Mouse (Mus musculus): ENCODE measurements around the gene Nsl1. TPM values are rescaled to one million over a fixed set of nuclear protein-coding genes. Genes with fewer than 3 reads are reported as not detected.

Nsl1 gene
- polyA plus RNA-seq, 1 experiment = 35.6 TPM

DNA sequence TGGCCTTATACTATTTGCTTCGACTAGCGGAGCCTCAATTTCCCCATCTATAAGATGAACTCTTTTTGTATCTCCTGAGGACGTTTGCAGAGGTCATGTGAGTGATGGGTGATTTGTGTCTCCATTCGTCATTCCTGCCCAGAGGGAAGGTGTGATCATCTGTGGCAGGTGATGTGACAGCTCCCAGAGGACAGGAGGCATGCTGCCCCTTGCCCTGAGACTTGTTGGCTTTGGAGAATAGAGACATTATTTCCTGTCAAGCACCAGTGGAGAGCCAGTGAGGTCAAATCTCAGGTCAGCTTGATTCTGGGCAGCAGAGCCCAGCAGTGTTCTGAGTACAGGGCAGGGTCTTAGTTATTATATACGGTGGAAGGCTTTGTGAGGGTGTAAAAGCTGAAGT, 36.3 kb downstream of the Nsl1 start:
- H3K36me3 ChIP-seq (ENCODE audit: control insufficient read depth, insufficient read depth, low read length, poor library complexity, severe bottlenecking) = no peaks in the 10 kb centered on the region
- no peaks in the 10 kb centered on the region for H3K9me3 ChIP-seq (replicated peaks; ENCODE audit: control insufficient read depth, insufficient read depth, low read length, poor library complexity, severe bottlenecking)
- peaks cover 11% of the 10 kb centered on the region for H3K27me3 ChIP-seq (ENCODE audit: control insufficient read depth, insufficient read depth, low read length, poor library complexity, severe bottlenecking)
- H3K4me1 ChIP-seq (ENCODE audit: control insufficient read depth, insufficient read depth, low read length) = no peaks in the 10 kb centered on the region
- no peak overlapping the region for H3K4me3 ChIP-seq (ENCODE audit: low read depth, low read length)
- TF ChIP-seq POLR2A (IDR thresholded peaks at IDR 0.05; ENCODE audit: insufficient read depth, low read length) = no peak
- no peak for TF ChIP-seq CTCF (IDR thresholded peaks at IDR 0.05; ENCODE audit: low read depth, low read length)
- TF ChIP-seq EP300 (IDR thresholded peaks at IDR 0.05; ENCODE audit: insufficient read depth, low read depth, low read length) = no peak
- H3K27ac ChIP-seq (ENCODE audit: insufficient read depth, low read length) = no peak overlapping the region
- no peak overlapping the region for H3K9ac ChIP-seq (ENCODE audit: low read depth, poor library complexity, severe bottlenecking)

- Histone ChIP-seq H3K9ac (ENCODE audit: low read depth, poor library complexity, severe bottlenecking) (no peak overlapping the region), H3K27me3 (ENCODE audit: control insufficient read depth, insufficient read depth, low read length, poor library complexity, severe bottlenecking) (peaks cover 11% of the 10 kb centered on the region), H3K4me3 (ENCODE audit: low read depth, low read length) (no peak overlapping the region), H3K4me1 (ENCODE audit: control insufficient read depth, insufficient read depth, low read length) (no peaks in the 10 kb centered on the region), H3K9me3 (replicated peaks; ENCODE audit: control insufficient read depth, insufficient read depth, low read length, poor library complexity, severe bottlenecking) (no peaks in the 10 kb centered on the region), H3K27ac (ENCODE audit: insufficient read depth, low read length) (no peak overlapping the region), H3K36me3 (ENCODE audit: control insufficient read depth, insufficient read depth, low read length, poor library complexity, severe bottlenecking) (no peaks in the 10 kb centered on the region)
- TF ChIP-seq POLR2A (IDR thresholded peaks at IDR 0.05; ENCODE audit: insufficient read depth, low read length) (no peak), EP300 (IDR thresholded peaks at IDR 0.05; ENCODE audit: insufficient read depth, low read depth, low read length) (no peak), CTCF (IDR thresholded peaks at IDR 0.05; ENCODE audit: low read depth, low read length) (no peak)
These were observed 37.0 kb downstream of the Nsl1 start for GRCm38 (mm10) chr1:191099772-191100291.

DNA sequence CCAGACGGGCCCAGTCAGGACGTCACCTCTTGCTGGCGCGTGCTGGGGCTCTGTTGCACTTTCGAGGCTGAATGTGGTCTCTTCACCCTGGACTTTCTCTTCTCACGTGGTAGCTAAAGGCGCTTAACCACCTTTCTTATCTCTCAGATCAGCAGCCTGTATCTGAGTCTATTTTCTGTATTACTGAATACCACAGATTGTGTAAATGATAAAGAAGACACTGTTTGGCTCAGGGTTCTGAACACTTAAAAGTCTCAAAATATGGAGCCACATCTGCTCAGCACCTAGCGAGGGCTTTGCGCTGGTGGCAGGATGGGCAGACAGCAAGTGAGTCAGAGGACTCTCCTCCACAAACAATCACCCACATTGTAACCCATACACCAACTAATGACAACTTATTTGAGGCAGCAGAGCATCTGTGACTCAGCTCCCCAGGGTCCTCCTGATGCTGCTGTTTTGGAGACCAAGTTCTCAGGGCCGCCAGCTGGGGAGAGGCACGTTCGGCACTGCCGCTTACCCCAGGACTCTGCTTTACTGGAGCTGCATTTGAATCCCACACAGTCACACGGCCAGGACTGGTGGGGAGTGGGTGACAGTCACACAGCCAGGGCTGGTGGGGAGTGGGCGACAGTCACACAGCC, 40.0 kb downstream of the Nsl1 start:
- H3K4me3 ChIP-seq (ENCODE audit: low read depth, low read length) = no peak overlapping the region
- no peak overlapping the region for H3K9ac ChIP-seq (ENCODE audit: low read depth, poor library complexity, severe bottlenecking)
- H3K27ac ChIP-seq (ENCODE audit: insufficient read depth, low read length) = no peak overlapping the region
- TF ChIP-seq POLR2A (IDR thresholded peaks at IDR 0.05; ENCODE audit: insufficient read depth, low read length) (no peak), CTCF (IDR thresholded peaks at IDR 0.05; ENCODE audit: low read depth, low read length) (no peak), EP300 (IDR thresholded peaks at IDR 0.05; ENCODE audit: insufficient read depth, low read depth, low read length) (no peak)
- H3K27me3 ChIP-seq (ENCODE audit: control insufficient read depth, insufficient read depth, low read length, poor library complexity, severe bottlenecking) = peaks cover 9% of the 10 kb centered on the region
- no peaks in the 10 kb centered on the region for H3K4me1 ChIP-seq (ENCODE audit: control insufficient read depth, insufficient read depth, low read length)
- H3K9me3 ChIP-seq (replicated peaks; ENCODE audit: control insufficient read depth, insufficient read depth, low read length, poor library complexity, severe bottlenecking) = no peaks in the 10 kb centered on the region
- H3K36me3 ChIP-seq (ENCODE audit: control insufficient read depth, insufficient read depth, low read length, poor library complexity, severe bottlenecking) = no peaks in the 10 kb centered on the region

GRCm38 (mm10) chr1:191105246-191105645, 42.4 kb downstream of the Nsl1 start:
- H3K9me3 ChIP-seq (replicated peaks; ENCODE audit: control insufficient read depth, insufficient read depth, low read length, poor library complexity, severe bottlenecking) = no peaks in the 10 kb centered on the region
- no peaks in the 10 kb centered on the region for H3K4me1 ChIP-seq (ENCODE audit: control insufficient read depth, insufficient read depth, low read length)
- H3K27ac ChIP-seq (ENCODE audit: insufficient read depth, low read length) = no peak overlapping the region
- no peaks in the 10 kb centered on the region for H3K27me3 ChIP-seq (ENCODE audit: control insufficient read depth, insufficient read depth, low read length, poor library complexity, severe bottlenecking)
- H3K36me3 ChIP-seq (ENCODE audit: control insufficient read depth, insufficient read depth, low read length, poor library complexity, severe bottlenecking) = no peaks in the 10 kb centered on the region
- TF ChIP-seq EP300 (IDR thresholded peaks at IDR 0.05; ENCODE audit: insufficient read depth, low read depth, low read length) = no peak
- TF ChIP-seq POLR2A (IDR thresholded peaks at IDR 0.05; ENCODE audit: insufficient read depth, low read length) = no peak
- no peak for TF ChIP-seq CTCF (IDR thresholded peaks at IDR 0.05; ENCODE audit: low read depth, low read length)
- H3K4me3 ChIP-seq (ENCODE audit: low read depth, low read length) = no peak overlapping the region
- no peak overlapping the region for H3K9ac ChIP-seq (ENCODE audit: low read depth, poor library complexity, severe bottlenecking)

DNA sequence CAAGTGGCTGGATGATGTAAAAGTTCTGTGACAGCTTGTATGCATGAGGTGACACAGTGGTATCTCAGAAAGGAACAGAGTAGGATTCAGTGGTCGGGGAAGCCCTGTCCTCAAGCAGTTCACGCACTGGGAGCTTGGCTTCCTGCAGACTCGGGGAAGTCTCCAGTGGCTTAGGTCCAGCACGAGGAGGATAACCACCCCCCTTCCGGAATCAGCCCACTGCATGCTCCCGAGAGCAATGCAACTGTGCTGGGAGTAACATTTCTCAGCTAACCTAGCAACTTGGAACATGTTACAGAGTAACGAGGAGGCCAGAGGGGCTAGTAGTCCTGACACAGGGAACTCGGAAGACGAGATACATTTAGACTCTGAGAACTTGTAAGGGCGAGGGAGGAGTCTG, 44.5 kb downstream of the Nsl1 start:
- Histone ChIP-seq H3K4me3 (ENCODE audit: low read depth, low read length) (no peak overlapping the region), H3K9ac (ENCODE audit: low read depth, poor library complexity, severe bottlenecking) (no peak overlapping the region), H3K4me1 (ENCODE audit: control insufficient read depth, insufficient read depth, low read length) (no peaks in the 10 kb centered on the region), H3K27ac (ENCODE audit: insufficient read depth, low read length) (no peak overlapping the region), H3K9me3 (replicated peaks; ENCODE audit: control insufficient read depth, insufficient read depth, low read length, poor library complexity, severe bottlenecking) (no peaks in the 10 kb centered on the region), H3K36me3 (ENCODE audit: control insufficient read depth, insufficient read depth, low read length, poor library complexity, severe bottlenecking) (no peaks in the 10 kb centered on the region), H3K27me3 (ENCODE audit: control insufficient read depth, insufficient read depth, low read length, poor library complexity, severe bottlenecking) (no peaks in the 10 kb centered on the region)
- TF ChIP-seq EP300 (IDR thresholded peaks at IDR 0.05; ENCODE audit: insufficient read depth, low read depth, low read length) = no peak
- TF ChIP-seq CTCF (IDR thresholded peaks at IDR 0.05; ENCODE audit: low read depth, low read length) = no peak
- no peak for TF ChIP-seq POLR2A (IDR thresholded peaks at IDR 0.05; ENCODE audit: insufficient read depth, low read length)

DNA sequence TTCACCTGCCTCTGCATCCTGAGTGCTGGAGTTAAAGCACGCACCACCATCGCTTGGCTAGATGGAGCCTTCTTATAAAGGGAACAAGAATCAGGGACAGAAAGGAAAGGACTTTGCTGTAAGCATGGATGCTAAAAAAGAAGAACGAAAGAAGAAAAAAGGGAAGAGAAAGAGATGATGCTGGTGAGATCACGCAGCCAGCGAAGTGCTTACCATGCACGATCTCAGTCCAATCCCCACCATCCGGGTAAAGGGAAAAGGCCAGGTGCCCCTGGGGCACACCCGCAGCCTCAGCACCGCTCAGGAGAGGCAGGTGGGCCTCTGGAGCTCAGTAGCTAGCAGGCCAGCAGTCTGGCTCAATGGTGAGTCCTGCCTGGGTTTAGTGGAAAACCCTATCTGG, 47.1 kb downstream of the Nsl1 start:
- Histone ChIP-seq H3K36me3 (ENCODE audit: control insufficient read depth, insufficient read depth, low read length, poor library complexity, severe bottlenecking) (no peaks in the 10 kb centered on the region), H3K4me3 (ENCODE audit: low read depth, low read length) (no peak overlapping the region), H3K4me1 (ENCODE audit: control insufficient read depth, insufficient read depth, low read length) (no peaks in the 10 kb centered on the region), H3K9me3 (replicated peaks; ENCODE audit: control insufficient read depth, insufficient read depth, low read length, poor library complexity, severe bottlenecking) (no peaks in the 10 kb centered on the region), H3K9ac (ENCODE audit: low read depth, poor library complexity, severe bottlenecking) (no peak overlapping the region), H3K27me3 (ENCODE audit: control insufficient read depth, insufficient read depth, low read length, poor library complexity, severe bottlenecking) (no peaks in the 10 kb centered on the region), H3K27ac (ENCODE audit: insufficient read depth, low read length) (no peak overlapping the region)
- TF ChIP-seq POLR2A (IDR thresholded peaks at IDR 0.05; ENCODE audit: insufficient read depth, low read length) (no peak), EP300 (IDR thresholded peaks at IDR 0.05; ENCODE audit: insufficient read depth, low read depth, low read length) (no peak), CTCF (IDR thresholded peaks at IDR 0.05; ENCODE audit: low read depth, low read length) (no peak)
